Mouse (Mus musculus) CH12.LX (cell line): ENCODE measurements around the gene Ttc13. TPM values are rescaled to one million over a fixed set of nuclear protein-coding genes. Genes with fewer than 3 reads are reported as not detected.

Experiments used
- DNase-seq: peaks from one replicate; pipeline ENCODE4 v3.0.0-alpha.2; 2013; ENCODE audit errors: extremely low read depth
- H3K27ac ChIP-seq: 2 replicates; pipeline ENCODE4 v1.5.1; 2012; ENCODE audit warnings: low read depth, mild to moderate bottlenecking, control low read depth, moderate library complexity; ENCODE audit not compliant: insufficient read depth
- H3K27me3 ChIP-seq: replicated peaks from 2 replicates; pipeline ENCODE3; 2012; ENCODE audit warnings: inconsistent platforms
- H3K36me3 ChIP-seq, 2 experiments: replicated peaks in 1 of 2; 2 replicates each; pipeline versions ENCODE3 to v1.6.1; 2012; ENCODE audit warnings: inconsistent platforms in 1 of 2, low read length in 1 of 2, mild to moderate bottlenecking in 1 of 2, mixed read lengths in 1 of 2, moderate library complexity in 1 of 2; ENCODE audit not compliant: control insufficient read depth in 1 of 2, insufficient read depth in 1 of 2
- H3K4me1 ChIP-seq, 2 experiments: 2 replicates each; pipeline ENCODE4 v1.6.1; 2012; ENCODE audit warnings: inconsistent platforms in 1 of 2, moderate library complexity in 1 of 2; ENCODE audit not compliant: insufficient read depth in 2 of 2, control insufficient read depth in 1 of 2
- H3K4me2 ChIP-seq: 2 replicates; pipeline ENCODE4 v1.6.1; 2012; ENCODE audit warnings: low read depth, mild to moderate bottlenecking, control low read depth; ENCODE audit not compliant: poor library complexity, insufficient read depth, severe bottlenecking
- H3K4me3 ChIP-seq, 3 experiments: fragments of 150-350 bp in 1 of 3; sonication (generic) in 1 of 3; replicated peaks in 1 of 3; 2 replicates each; pipeline versions ENCODE3 to v1.5.1; 2011 to 2012; ENCODE audit warnings: low read depth in 2 of 3, low read length in 2 of 3, mild to moderate bottlenecking in 2 of 3, moderate library complexity in 2 of 3, control low read depth in 1 of 3, improper control_type of control experiment in 1 of 3, inconsistent platforms in 1 of 3, mixed read lengths in 1 of 3; ENCODE audit not compliant: poor library complexity in 1 of 3
- H3K79me2 ChIP-seq: replicated peaks from 2 replicates; pipeline ENCODE4 v1.6.1; 2012; ENCODE audit warnings: mild to moderate bottlenecking, moderate library complexity; ENCODE audit not compliant: control insufficient read depth, poor library complexity, insufficient read depth, severe bottlenecking; ENCODE audit errors: extremely low read depth
- H3K9ac ChIP-seq: 2 replicates; pipeline ENCODE4 v1.6.1; 2012; ENCODE audit warnings: low read depth, mild to moderate bottlenecking, control low read depth, moderate library complexity; ENCODE audit not compliant: insufficient read depth
- H3K9me3 ChIP-seq: replicated peaks from 2 replicates; pipeline ENCODE3; 2012; ENCODE audit warnings: low read length, inconsistent platforms, mixed read lengths
- ETS1 ChIP-seq: conservative IDR thresholded peaks from 2 replicates; pipeline ENCODE4 v1.6.1; 2012; ENCODE audit warnings: low read depth, mild to moderate bottlenecking, inconsistent platforms, low read length, improper control_type of control experiment, moderate library complexity
- MAZ ChIP-seq: IDR thresholded peaks from 2 replicates; pipeline ENCODE4 v1.6.1; 2012; ENCODE audit warnings: low read depth, mild to moderate bottlenecking, inconsistent platforms, low read length, improper control_type of control experiment, moderate library complexity
- MEF2A ChIP-seq: IDR thresholded peaks from 2 replicates; pipeline ENCODE4 v1.6.1; 2014; ENCODE audit warnings: low read depth, mild to moderate bottlenecking, inconsistent platforms, low read length, improper control_type of control experiment, borderline replicate concordance
- MYC ChIP-seq: IDR thresholded peaks from 2 replicates; pipeline ENCODE4 v1.6.1; 2011; ENCODE audit warnings: low read depth, mild to moderate bottlenecking, improper control_type of control experiment, low read length
- POLR2AphosphoS2 ChIP-seq: IDR thresholded peaks from 2 replicates; pipeline ENCODE4 v1.6.1; 2011; ENCODE audit warnings: low read depth, low read length, improper control_type of control experiment
- RAD21 ChIP-seq: IDR thresholded peaks from 2 replicates; pipeline ENCODE4 v1.6.1; 2011; ENCODE audit warnings: low read depth, mild to moderate bottlenecking, low read length, improper control_type of control experiment, moderate library complexity
- RCOR1 ChIP-seq: conservative IDR thresholded peaks from 2 replicates; pipeline ENCODE4 v1.6.1; 2012; ENCODE audit warnings: low read depth, mild to moderate bottlenecking, inconsistent platforms, low read length, improper control_type of control experiment
- SIN3A ChIP-seq: IDR thresholded peaks from 2 replicates; pipeline ENCODE4 v1.6.1; 2012; ENCODE audit warnings: low read length, improper control_type of control experiment, inconsistent platforms
- TBP ChIP-seq: conservative IDR thresholded peaks from 2 replicates; pipeline ENCODE4 v1.6.1; 2011; ENCODE audit warnings: low read depth, low read length, improper control_type of control experiment
- USF1 ChIP-seq: IDR thresholded peaks from 2 replicates; pipeline ENCODE4 v1.6.1; 2014; ENCODE audit warnings: low read depth, mild to moderate bottlenecking, inconsistent platforms, low read length, improper control_type of control experiment
- ZC3H11A ChIP-seq: IDR thresholded peaks from 2 replicates; pipeline ENCODE4 v1.6.1; 2012; ENCODE audit warnings: low read depth, mild to moderate bottlenecking, inconsistent platforms, low read length, improper control_type of control experiment
- ZMIZ1 ChIP-seq: IDR thresholded peaks from 2 replicates; pipeline ENCODE4 v1.6.1; 2012; ENCODE audit warnings: low read depth, mild to moderate bottlenecking, inconsistent platforms, low read length, improper control_type of control experiment
- ZNF384 ChIP-seq: IDR thresholded peaks from 2 replicates; pipeline ENCODE4 v1.6.1; 2012; ENCODE audit warnings: low read depth, low read length, improper control_type of control experiment, inconsistent platforms
- dilution Hi-C: fragments of 300-500 bp; cut with MboI; formaldehyde crosslinking; loops from 2 replicates; pipeline ENCODE4 v1.14.3; 2020; ENCODE audit warnings: low sequenced_read_pairs; ENCODE audit not compliant: extremely low pct_unique_long_range_greater_than_20kb, extremely low pct_ligation_motif_present
- in situ Hi-C: fragments of 300-500 bp; cut with MboI; formaldehyde crosslinking; loops from 3 replicates; pipeline ENCODE4 v1.14.3; 2019; ENCODE audit warnings: low sequenced_read_pairs, low pct_ligation_motif_present, low pct_unique_long_range_greater_than_20kb, mixed read lengths
- polyA plus RNA-seq: library from polyadenylated mRNA; unstranded; fragments of >175 nt; gene quantifications from 2 replicates; pipeline ENCODE4 v1.2.1, GENCODE M21; 2012; ENCODE audit warnings: low read depth; ENCODE audit not compliant: insufficient read length
- total RNA-seq, 2 experiments: library from RNA; depleted of rRNA; stranded (reverse); fragments of 300-350 nt in 1 of 2; fragments of >200 nt in 1 of 2; gene quantifications; 2 replicates each; pipeline ENCODE4 v1.2.3; 2012 to 2014

Gene Ttc13
- total and polyA plus RNA-seq, 3 experiments: 30.8 to 33.6 (median 33.5) TPM

GRCm38 (mm10) chr8:124643540-124644339, 78.0 kb downstream of the Ttc13 start:
- in situ Hi-C loops: no loop called here
- dilution Hi-C loops: no loop called here
- no peak overlapping the region for H3K4me2 ChIP-seq
- no peak overlapping the region for H3K27ac ChIP-seq
- H3K9ac ChIP-seq: no peak overlapping the region
- DNase-seq: no peak
- H3K36me3 ChIP-seq: peaks cover 0 to 35% of the 10 kb centered on the region in 2 experiments
- no peak overlapping the region for H3K4me3 ChIP-seq
- H3K27me3 ChIP-seq: no peaks in the 10 kb centered on the region
- no peaks in the 10 kb centered on the region for H3K9me3 ChIP-seq
- peaks cover 3 to 5% of the 10 kb centered on the region in 2 experiments; a peak in 1 of 4 replicates for H3K4me1 ChIP-seq
- no peak for TF ChIP-seq ZNF384
- no peak for TF ChIP-seq MEF2A
- no peak for TF ChIP-seq USF1
- H3K79me2 ChIP-seq: no peaks in the 10 kb centered on the region

GRCm38 (mm10) chr8:124641599-124641998, 80.2 kb downstream of the Ttc13 start:
- H3K4me1 ChIP-seq: 0 out of 4 replicates have a peak, but pooled peaks cover 0 to 5% of the 10 kb centered on the region in 2 experiments
- no peak overlapping the region for H3K27ac ChIP-seq
- H3K4me2 ChIP-seq: no peak overlapping the region
- in situ Hi-C loops: no loop called here
- H3K9ac ChIP-seq: no peak overlapping the region
- dilution Hi-C loops: no loop called here
- H3K4me3 ChIP-seq: no peak overlapping the region
- H3K27me3 ChIP-seq: no peaks in the 10 kb centered on the region
- TF ChIP-seq ZMIZ1 (no peak), MYC (no peak), RCOR1 (no peak), ZC3H11A (no peak), TBP (no peak), RAD21 (no peak)
- no peak for DNase-seq
- H3K36me3 ChIP-seq: peaks cover 3 to 47% of the 10 kb centered on the region in 2 experiments
- no peaks in the 10 kb centered on the region for H3K79me2 ChIP-seq
- no peaks in the 10 kb centered on the region for H3K9me3 ChIP-seq

GRCm38 (mm10) chr8:124635247-124635502, 86.6 kb downstream of the Ttc13 start:
- in situ Hi-C loops (no loop called here), dilution Hi-C loops (no loop called here)
- no peak for TF ChIP-seq RAD21
- no peak for TF ChIP-seq MEF2A
- TF ChIP-seq SIN3A: no peak
- no peak for TF ChIP-seq ZMIZ1
- TF ChIP-seq POLR2AphosphoS2: no peak
- no peak for TF ChIP-seq ETS1
- no peak for TF ChIP-seq TBP
- TF ChIP-seq MAZ: no peak
- Histone ChIP-seq H3K9me3 (no peaks in the 10 kb centered on the region), H3K27ac (no peak overlapping the region), H3K27me3 (peaks cover 2% of the 10 kb centered on the region), H3K4me1 (peaks cover 3 to 9% of the 10 kb centered on the region in 2 experiments; a peak in 3 of 4 replicates), H3K36me3 (peaks cover 3 to 45% of the 10 kb centered on the region in 2 experiments), H3K9ac (no peak overlapping the region), H3K4me3 (no peak overlapping the region), H3K4me2 (no peak overlapping the region), H3K79me2 (no peaks in the 10 kb centered on the region)
- no peak for DNase-seq
